Mouse (Mus musculus) E14TG2a.4 (cell line): Measurements from ENCODE around the gene Rpl29.

ENCODE experiments used
- CTCF ChIP-seq: conservative IDR thresholded peaks from 2 replicates; pipeline ENCODE4 v1.5.1; 2014; ENCODE audit warnings: low read length
- NANOG ChIP-seq: IDR thresholded peaks from 2 replicates; pipeline ENCODE4 v1.6.1; 2014; ENCODE audit warnings: borderline replicate concordance, low read length, mixed read lengths
- POU5F1 ChIP-seq: IDR thresholded peaks from 2 replicates; pipeline ENCODE4 v1.6.1; 2014; ENCODE audit warnings: low read length, borderline replicate concordance

DNA sequence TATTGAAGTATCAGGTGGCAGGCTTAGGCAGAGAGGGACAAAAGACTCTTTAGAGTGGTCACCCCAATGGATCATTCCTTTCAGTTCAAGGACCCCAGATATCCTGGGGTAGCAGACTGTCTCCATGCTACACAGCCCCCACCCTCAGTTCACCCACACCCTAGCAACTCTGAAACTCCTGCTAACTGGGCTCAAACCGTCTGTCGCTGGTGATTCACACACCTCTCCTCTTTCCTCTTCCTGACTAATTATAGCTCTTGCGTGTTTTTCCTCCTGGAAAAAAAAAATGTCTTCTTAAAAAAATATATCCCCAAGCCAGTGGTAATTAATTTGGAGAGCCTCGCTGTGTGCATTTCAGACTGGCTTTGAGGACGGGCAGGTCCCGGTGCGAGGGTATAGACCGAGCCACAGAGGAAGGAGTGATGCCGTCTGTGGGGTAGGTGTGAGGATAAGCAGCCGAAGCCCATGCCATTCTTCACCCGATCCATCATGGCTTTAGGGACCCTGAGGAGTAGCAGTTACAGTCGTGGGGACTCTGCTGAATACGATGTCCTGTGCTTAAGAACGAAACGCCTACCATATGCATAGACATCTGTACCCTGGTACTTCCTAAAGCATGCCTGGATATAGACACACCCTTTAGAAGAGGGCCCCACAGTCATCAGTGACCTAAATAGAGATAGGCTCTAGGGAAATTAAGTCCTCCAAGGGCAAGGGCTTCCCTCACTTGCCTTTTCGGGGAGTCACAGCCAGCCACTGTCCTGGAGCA is 26.5 kb upstream of the Rpl29 start:
- no peak for TF ChIP-seq CTCF
- TF ChIP-seq NANOG = no peak
- no peak for TF ChIP-seq POU5F1
